Mouse (Mus musculus): ENCODE results near the gene Cdc42se1.
"Not testable (repeated sequence)": the region's sequence is repeated elsewhere in the genome, so short reads cannot be mapped to it uniquely, and the experiment has no call there.

Gene Cdc42se1

GRCm38 (mm10) chr3:95228148-95228893 is at the start of gene Cdc42se1:
Gene Cdc42se1 (plus strand): TSS chr3:95228732.
- DNase-seq (ENCODE audit: low spot score in 2 of 2) = peak; percentile 77 to 87

GRCm38 (mm10) chr3:95178948-95179347 is 49.6 kb upstream of the Cdc42se1 start:
- DNase-seq (ENCODE audit: low spot score in 2 of 2) = no peak

GRCm38 (mm10) chr3:95179890-95180289 is 48.6 kb upstream of the Cdc42se1 start:
- DNase-seq (ENCODE audit: low spot score in 2 of 2) = no peak

GRCm38 (mm10) chr3:95181841-95182240 is 46.7 kb upstream of the Cdc42se1 start:
- DNase-seq (ENCODE audit: low spot score in 2 of 2) = no peak

- no peak for DNase-seq (ENCODE audit: low spot score in 2 of 2)
Measured at GRCm38 (mm10) chr3:95184796-95185577, 43.5 kb upstream of the Cdc42se1 start.

GRCm38 (mm10) chr3:95186100-95186499 is 42.4 kb upstream of the Cdc42se1 start:
- DNase-seq (ENCODE audit: low spot score in 2 of 2) = no peak

GRCm38 (mm10) chr3:95186888-95187287 is 41.6 kb upstream of the Cdc42se1 start:
- DNase-seq (ENCODE audit: low spot score in 2 of 2) = no peak

- DNase-seq (ENCODE audit: low spot score in 2 of 2) = no peak
Measured at GRCm38 (mm10) chr3:95194721-95195135, 33.8 kb upstream of the Cdc42se1 start.

GRCm38 (mm10) chr3:95195772-95196171 is 32.8 kb upstream of the Cdc42se1 start:
- no peak for DNase-seq (ENCODE audit: low spot score in 2 of 2)

GRCm38 (mm10) chr3:95199101-95199500 is 29.4 kb upstream of the Cdc42se1 start:
- no peak for DNase-seq (ENCODE audit: low spot score in 2 of 2)

- no peak for DNase-seq (ENCODE audit: low spot score in 2 of 2)
Measured at GRCm38 (mm10) chr3:95200132-95200531, 28.4 kb upstream of the Cdc42se1 start.

GRCm38 (mm10) chr3:95200562-95200961 is 28.0 kb upstream of the Cdc42se1 start:
- DNase-seq (ENCODE audit: low spot score in 2 of 2) = no peak

GRCm38 (mm10) chr3:95203880-95204279 is 24.7 kb upstream of the Cdc42se1 start:
- peak in 1 of 2 experiments; percentile 54 for DNase-seq (ENCODE audit: low spot score in 2 of 2)

- DNase-seq (ENCODE audit: low spot score in 2 of 2) = no peak
Measured at GRCm38 (mm10) chr3:95208286-95208685, 20.2 kb upstream of the Cdc42se1 start.

GRCm38 (mm10) chr3:95210585-95210984 is 17.9 kb upstream of the Cdc42se1 start:
- DNase-seq (ENCODE audit: low spot score in 2 of 2) = no peak

GRCm38 (mm10) chr3:95212889-95213608 is 15.5 kb upstream of the Cdc42se1 start:
- DNase-seq (ENCODE audit: low spot score in 2 of 2) = not testable (repeated sequence)

- no peak for DNase-seq (ENCODE audit: low spot score in 2 of 2)
Measured at GRCm38 (mm10) chr3:95213609-95213975, 14.9 kb upstream of the Cdc42se1 start.

- no peak for DNase-seq (ENCODE audit: low spot score in 2 of 2)
Measured at GRCm38 (mm10) chr3:95216655-95217254, 11.8 kb upstream of the Cdc42se1 start.

GRCm38 (mm10) chr3:95217255-95218134 is 11.0 kb upstream of the Cdc42se1 start, which contains the start of gene Gabpb2:
Gene Gabpb2 (minus strand): TSS chr3:95217916.
- peak; percentile 74 to 91 for DNase-seq (ENCODE audit: low spot score in 2 of 2)

GRCm38 (mm10) chr3:95218466-95219137 is 9.9 kb upstream of the Cdc42se1 start:
- no peak for DNase-seq (ENCODE audit: low spot score in 2 of 2)

Data from left cerebral cortex, adult 9 months (tissue).